Mouse (Mus musculus) ES-Bruce4 (cell line): ENCODE measurements around the gene Rhot1.

Experiments
- CTCF ChIP-seq: IDR thresholded peaks from one replicate; pipeline ENCODE4 v1.8.1; 2011; ENCODE audit warnings: low read depth, low read length
- EP300 ChIP-seq: IDR thresholded peaks from 2 replicates; pipeline ENCODE4 v1.6.1; 2011; ENCODE audit warnings: low read depth, low read length; ENCODE audit not compliant: insufficient read depth

GRCm38 (mm10) chr11:80204941-80205340, 3.9 kb upstream of the Rhot1 start:
- TF ChIP-seq CTCF (no peak), EP300 (no peak)
